Mouse (Mus musculus) stomach, embryonic 14.5 days (tissue): ENCODE measurements around the gene Map4k1. TPM values are rescaled to one million over a fixed set of nuclear protein-coding genes. Genes with fewer than 3 reads are reported as not detected.

Source experiments
- ATAC-seq: fragments of 200-750 bp; cut with Nextera tagmentation; 2 replicates; pipeline ENCODE4 v1.8.0; 2017; ENCODE audit warnings: low read depth, moderate TSS enrichment; ENCODE audit not compliant: insufficient number of reproducible peaks, insufficient read depth, low FRiP score
- H3K27ac ChIP-seq: fragments of 300-500 bp; sonication (generic); 2 replicates; pipeline ENCODE4 v1.5.1; 2014; ENCODE audit warnings: mild to moderate bottlenecking, low read length, moderate library complexity, mixed read lengths
- H3K27me3 ChIP-seq: fragments of 300-500 bp; sonication (generic); 2 replicates; pipeline ENCODE4 v1.6.1; 2014; ENCODE audit warnings: low read length, control low read depth, mixed read lengths; ENCODE audit not compliant: control insufficient read depth, insufficient read depth
- H3K36me3 ChIP-seq: fragments of 300-500 bp; sonication (generic); 2 replicates; pipeline ENCODE4 v1.6.1; 2014; ENCODE audit warnings: mild to moderate bottlenecking, control low read depth, low read length, moderate library complexity, mixed read lengths; ENCODE audit not compliant: control insufficient read depth, insufficient read depth
- H3K4me1 ChIP-seq: fragments of 300-500 bp; sonication (generic); 2 replicates; pipeline ENCODE4 v1.6.1; 2014; ENCODE audit warnings: low read length, control low read depth, mixed read lengths; ENCODE audit not compliant: control insufficient read depth, insufficient read depth
- H3K4me2 ChIP-seq: fragments of 300-500 bp; sonication (generic); replicated peaks from 2 replicates; pipeline ENCODE4 v1.6.1; 2014; ENCODE audit warnings: low read depth, low read length, control low read depth
- H3K4me3 ChIP-seq: fragments of 300-500 bp; sonication (generic); 2 replicates; pipeline ENCODE4 v1.5.1; 2014; ENCODE audit warnings: low read depth, low read length, control low read depth
- H3K9ac ChIP-seq: fragments of 300-500 bp; sonication (generic); replicated peaks from 2 replicates; pipeline ENCODE4 v1.6.1; 2014; ENCODE audit warnings: low read depth, mild to moderate bottlenecking, control low read depth, low read length, moderate library complexity, mixed read lengths
- H3K9me3 ChIP-seq: fragments of 300-500 bp; sonication (generic); 2 replicates; pipeline ENCODE4 v1.6.1; 2016; ENCODE audit warnings: low read depth, low read length, control low read depth; ENCODE audit not compliant: control insufficient read depth
- WGBS: fragments of 180-500 bp; shearing (Covaris S2); extraction: QIAGEN DNeasy Blood & Tissue Kit; methylation state at CpG from one replicate; pipeline ENCODE4 v1.1.7; 2014; 5-methylcytosine and 5-hydroxymethylcytosine counted together
- polyA plus RNA-seq: library from polyadenylated mRNA; unstranded; fragments of >200 nt; fragmentation: Nextera tagmentation; extraction: Ambion mirVana; gene quantifications from 2 replicates; pipeline ENCODE4 v1.2.1, GENCODE M21; 2014

Gene Map4k1
- polyA plus RNA-seq, 1 experiment from 2014 or later = 11.3 TPM

- WGBS = 81% methylated on average over 3 of the region's 3 CpGs
- Histone ChIP-seq H3K9me3 (no peaks in the 10 kb centered on the region), H3K4me3 (no peak overlapping the region), H3K4me1 (no peaks in the 10 kb centered on the region), H3K9ac (no peak overlapping the region), H3K27ac (no peak overlapping the region), H3K4me2 (no peak overlapping the region), H3K36me3 (no peaks in the 10 kb centered on the region), H3K27me3 (no peaks in the 10 kb centered on the region)
- ATAC-seq = no peak
Observed at GRCm38 (mm10) chr7:28992997-28993396, 11.1 kb downstream of the Map4k1 start.

GRCm38 (mm10) chr7:28993402-28993801, 11.6 kb downstream of the Map4k1 start:
- no peaks in the 10 kb centered on the region for H3K36me3 ChIP-seq
- no peaks in the 10 kb centered on the region for H3K27me3 ChIP-seq
- no peak overlapping the region for H3K4me3 ChIP-seq
- no peaks in the 10 kb centered on the region for H3K4me1 ChIP-seq
- no peaks in the 10 kb centered on the region for H3K9me3 ChIP-seq
- H3K27ac ChIP-seq = no peak overlapping the region
- ATAC-seq = no peak
- no peak overlapping the region for H3K4me2 ChIP-seq
- no peak overlapping the region for H3K9ac ChIP-seq
- WGBS = 85% methylated on average over 3 of the region's 3 CpGs

GRCm38 (mm10) chr7:29000651-29001605, 19.1 kb downstream of the Map4k1 start:
- Histone ChIP-seq H3K4me3 (peak overlapping the region; percentile 47), H3K36me3 (no peaks in the 10 kb centered on the region), H3K27me3 (no peaks in the 10 kb centered on the region), H3K9me3 (no peaks in the 10 kb centered on the region), H3K27ac (peak overlapping the region; percentile 11; the same call in 1 of the 2 replicates), H3K9ac (peak overlapping the region; percentile 63), H3K4me2 (peak overlapping the region; percentile 83), H3K4me1 (no peaks in the 10 kb centered on the region)
- 7% methylated on average over 43 of the region's 43 CpGs for WGBS
- ATAC-seq = peak; percentile 85

- no peak for ATAC-seq
- no peaks in the 10 kb centered on the region for H3K36me3 ChIP-seq
- WGBS = 76% methylated on average over 9 of the region's 9 CpGs
Observed at GRCm38 (mm10) chr7:29007224-29008101, 25.6 kb downstream of the Map4k1 start.

GRCm38 (mm10) chr7:29008171-29008570, 26.3 kb downstream of the Map4k1 start:
- ATAC-seq = no peak
- Histone ChIP-seq H3K9ac (no peak overlapping the region), H3K27ac (no peak overlapping the region)

More at GRCm38 (mm10) chr7:29007224-29008101, 25.6 kb downstream of the Map4k1 start:
- Histone ChIP-seq H3K4me2 (no peak overlapping the region), H3K27me3 (no peaks in the 10 kb centered on the region), H3K9ac (no peak overlapping the region), H3K4me1 (no peaks in the 10 kb centered on the region), H3K4me3 (no peak overlapping the region), H3K9me3 (no peaks in the 10 kb centered on the region), H3K27ac (no peak overlapping the region)

GRCm38 (mm10) chr7:29008714-29009113, 26.9 kb downstream of the Map4k1 start:
- 69% methylated on average over 9 of the region's 9 CpGs for WGBS
- H3K4me3 ChIP-seq = no peak overlapping the region
- H3K4me2 ChIP-seq = no peak overlapping the region
- no peaks in the 10 kb centered on the region for H3K4me1 ChIP-seq
- H3K9me3 ChIP-seq = no peaks in the 10 kb centered on the region
- H3K9ac ChIP-seq = no peak overlapping the region
- no peak for ATAC-seq
- H3K27me3 ChIP-seq = no peaks in the 10 kb centered on the region
- H3K36me3 ChIP-seq = no peaks in the 10 kb centered on the region
- no peak overlapping the region for H3K27ac ChIP-seq

More at GRCm38 (mm10) chr7:29008171-29008570, 26.3 kb downstream of the Map4k1 start:
- H3K4me3 ChIP-seq = no peak overlapping the region
- H3K4me2 ChIP-seq = no peak overlapping the region
- no peaks in the 10 kb centered on the region for H3K36me3 ChIP-seq
- H3K27me3 ChIP-seq = no peaks in the 10 kb centered on the region
- 94% methylated on average over 10 of the region's 10 CpGs for WGBS
- no peaks in the 10 kb centered on the region for H3K9me3 ChIP-seq
- no peaks in the 10 kb centered on the region for H3K4me1 ChIP-seq

- no peak for ATAC-seq
- Histone ChIP-seq H3K4me2 (no peak overlapping the region), H3K27me3 (peaks cover 16% of the 10 kb centered on the region), H3K36me3 (no peaks in the 10 kb centered on the region), H3K9ac (no peak overlapping the region), H3K4me3 (no peak overlapping the region), H3K4me1 (peaks cover 8% of the 10 kb centered on the region; the same call in 1 of the 2 replicates), H3K9me3 (peaks cover 5% of the 10 kb centered on the region; the same call in 1 of the 2 replicates), H3K27ac (no peak overlapping the region)
- WGBS = 90% methylated on average over 1 of the region's 1 CpGs
Observed at GRCm38 (mm10) chr7:29014984-29015383, 33.1 kb downstream of the Map4k1 start.

- Histone ChIP-seq H3K9ac (no peak overlapping the region), H3K36me3 (no peaks in the 10 kb centered on the region), H3K4me3 (no peak overlapping the region), H3K4me2 (no peak overlapping the region), H3K9me3 (peaks cover 5% of the 10 kb centered on the region; the same call in 1 of the 2 replicates), H3K27ac (no peak overlapping the region), H3K27me3 (peaks cover 24% of the 10 kb centered on the region), H3K4me1 (peaks cover 8% of the 10 kb centered on the region; the same call in 1 of the 2 replicates)
- WGBS = 88% methylated on average over 7 of the region's 7 CpGs
- no peak for ATAC-seq
Observed at GRCm38 (mm10) chr7:29016440-29016839, 34.6 kb downstream of the Map4k1 start.
